Mouse (Mus musculus): Measurements from ENCODE around the gene Wbp1. TPM values are rescaled to one million over a fixed set of nuclear protein-coding genes. Genes with fewer than 3 reads are reported as not detected.

Wbp1 gene
- polyA plus RNA-seq, 1 experiment: 70.3 TPM

DNA sequence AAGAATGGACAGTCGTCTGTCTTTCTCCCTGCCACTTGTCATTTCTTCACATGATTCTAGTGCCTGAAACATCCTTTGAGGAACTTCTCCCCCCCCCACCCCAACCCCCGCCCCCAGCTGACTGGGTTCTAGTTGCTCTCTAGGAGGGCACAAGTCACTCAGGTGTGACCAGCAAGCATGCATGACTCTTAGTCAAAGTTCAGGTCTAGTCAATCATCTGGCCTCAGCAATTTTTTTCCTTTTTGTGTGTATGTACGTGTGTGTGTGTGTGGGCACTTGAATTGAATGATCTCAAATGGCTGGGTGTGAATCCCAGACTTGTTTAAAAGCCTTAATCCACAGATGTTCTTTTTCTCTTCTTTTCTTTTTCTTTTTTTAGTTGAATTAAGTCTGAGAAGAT is 12.9 kb upstream of the Wbp1 start:
- no peak overlapping the region for H3K4me3 ChIP-seq (ENCODE audit: insufficient read depth, low read depth, low read length)
- no peak overlapping the region for H3K27ac ChIP-seq (replicated peaks; ENCODE audit: low read depth, low read length)
- peaks cover 8% of the 10 kb centered on the region; the same call in 1 of the 2 replicates for H3K4me1 ChIP-seq (ENCODE audit: control insufficient read depth, insufficient read depth, insufficient read length, low read length)

DNA sequence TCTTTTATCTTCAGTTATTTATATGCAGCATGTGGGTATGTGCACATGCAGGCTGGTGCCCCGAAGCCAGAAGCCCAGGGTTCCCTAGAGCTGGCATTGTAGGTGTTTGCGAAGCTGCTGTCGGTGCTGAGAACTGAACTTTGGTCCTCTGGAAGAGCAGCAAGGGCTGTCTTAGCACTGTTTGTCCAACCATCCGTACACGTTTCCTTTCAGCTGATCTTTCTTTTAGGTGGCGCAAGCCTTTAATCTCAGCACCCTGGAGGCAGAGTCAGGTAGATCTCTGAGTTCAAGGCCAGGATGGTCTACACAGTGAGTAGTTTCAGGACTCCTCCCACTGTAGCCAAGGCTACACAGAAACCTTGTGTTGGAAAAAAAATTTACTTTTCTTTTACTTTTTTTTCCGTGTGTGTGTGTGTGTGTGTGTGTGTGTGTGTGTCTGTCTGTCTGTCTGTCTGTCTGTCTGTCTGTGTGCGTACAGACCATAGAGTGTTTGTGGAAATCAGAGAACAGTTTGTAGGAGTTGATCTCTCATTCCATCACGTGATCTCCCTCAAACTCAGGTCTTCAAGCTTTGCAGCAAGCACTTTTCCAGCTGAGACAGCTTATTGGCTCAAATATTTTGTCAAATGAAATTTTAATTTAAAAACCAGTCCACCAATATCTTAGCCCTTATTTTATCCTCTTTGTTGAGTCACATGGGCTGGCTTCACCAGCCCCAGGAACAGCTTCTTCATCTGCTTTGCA is 11.0 kb upstream of the Wbp1 start:
- no peak overlapping the region for H3K4me3 ChIP-seq (ENCODE audit: insufficient read depth, low read depth, low read length)
- peaks cover 5% of the 10 kb centered on the region; the same call in 1 of the 2 replicates for H3K4me1 ChIP-seq (ENCODE audit: control insufficient read depth, insufficient read depth, insufficient read length, low read length)
- no peak overlapping the region for H3K27ac ChIP-seq (replicated peaks; ENCODE audit: low read depth, low read length)

DNA sequence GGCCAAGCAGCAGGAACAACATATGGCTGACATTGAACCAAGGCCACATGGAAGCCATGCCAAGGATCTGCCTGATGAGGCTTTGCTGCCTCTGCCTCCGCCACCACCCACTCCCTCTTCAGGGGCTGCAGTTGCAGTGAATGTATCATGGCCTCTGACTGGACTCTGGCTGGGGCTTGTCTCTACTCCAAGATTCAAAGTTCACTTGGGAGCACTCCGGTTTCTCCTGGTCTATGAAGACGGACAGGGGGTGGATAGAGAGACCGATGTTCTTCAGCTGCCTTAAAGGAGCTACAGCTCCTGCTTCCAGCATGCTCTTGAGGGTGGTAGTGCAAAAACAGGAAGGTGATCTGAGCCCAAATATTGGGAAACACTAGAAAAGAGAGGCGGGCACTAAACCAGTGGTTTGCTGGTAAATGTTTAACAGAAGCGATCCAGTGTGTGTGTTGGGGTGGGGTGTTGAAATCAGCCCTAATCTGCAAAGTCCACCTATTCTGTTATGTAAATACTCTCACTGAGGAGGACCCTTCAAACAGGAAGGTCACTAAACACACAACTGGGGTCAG is 10.2 kb upstream of the Wbp1 start:
- no peak overlapping the region for H3K4me3 ChIP-seq (ENCODE audit: insufficient read depth, low read depth, low read length)
- peaks cover 5% of the 10 kb centered on the region; the same call in 1 of the 2 replicates for H3K4me1 ChIP-seq (ENCODE audit: control insufficient read depth, insufficient read depth, insufficient read length, low read length)
- H3K27ac ChIP-seq (replicated peaks; ENCODE audit: low read depth, low read length): no peak overlapping the region

DNA sequence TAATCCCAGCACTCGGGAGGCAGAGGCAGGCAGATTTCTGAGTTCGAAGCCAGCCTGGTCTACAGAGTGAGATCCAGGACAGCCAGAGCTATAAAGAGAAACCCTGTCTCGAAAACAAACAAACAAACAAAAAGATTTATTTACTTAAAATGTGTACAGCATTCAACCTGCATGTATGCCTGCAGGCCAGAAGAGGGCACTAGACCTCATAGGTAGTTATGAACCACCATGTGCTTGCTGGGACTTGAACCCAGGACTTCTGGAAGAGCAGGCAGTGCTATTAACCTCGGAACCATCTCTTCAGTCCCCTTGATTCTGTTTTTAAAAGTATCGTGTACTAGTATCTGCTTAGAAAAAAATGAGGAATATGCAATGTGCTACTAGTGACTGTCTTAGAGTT is 6.1 kb upstream of the Wbp1 start:
- H3K4me3 ChIP-seq (ENCODE audit: insufficient read depth, low read depth, low read length): no peak overlapping the region
- H3K4me1 ChIP-seq (ENCODE audit: control insufficient read depth, insufficient read depth, insufficient read length, low read length): 0 out of 2 replicates have a peak, but pooled peaks cover 4% of the 10 kb centered on the region
- H3K27ac ChIP-seq (replicated peaks; ENCODE audit: low read depth, low read length): no peak overlapping the region

DNA sequence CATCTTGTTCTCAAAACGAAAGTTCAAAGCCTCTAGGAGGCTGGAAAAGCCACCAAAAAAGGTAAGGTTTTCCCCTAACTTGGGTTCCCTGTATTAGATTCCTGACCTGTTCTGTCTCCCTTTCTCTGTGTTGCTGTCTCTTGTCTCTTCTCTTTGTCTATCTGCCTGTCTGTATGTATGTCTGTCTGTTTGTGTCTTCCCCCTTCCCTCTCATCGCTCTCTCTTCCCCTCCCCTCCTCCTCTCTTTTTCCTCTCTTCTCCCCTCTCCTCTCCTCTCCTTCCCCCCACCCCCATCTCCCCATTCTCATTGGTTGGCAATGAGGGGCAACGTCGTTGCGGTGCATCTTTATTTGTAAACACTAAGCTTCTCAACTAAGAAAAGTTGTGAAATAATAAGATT is 4.0 kb upstream of the Wbp1 start, which contains the start of gene Ino80b:
Gene Ino80b (minus strand): TSS at position 101 of the 400 bp plus-strand sequence.
- peaks cover 4% of the 10 kb centered on the region; the same call in 1 of the 2 replicates for H3K4me1 ChIP-seq (ENCODE audit: control insufficient read depth, insufficient read depth, insufficient read length, low read length)
- H3K4me3 ChIP-seq (ENCODE audit: insufficient read depth, low read depth, low read length): peak within 1 kb of the TSS; percentile 84
- H3K27ac ChIP-seq (replicated peaks; ENCODE audit: low read depth, low read length): peak within 1 kb of the TSS; percentile 51; the same call in 1 of the 2 replicates

DNA sequence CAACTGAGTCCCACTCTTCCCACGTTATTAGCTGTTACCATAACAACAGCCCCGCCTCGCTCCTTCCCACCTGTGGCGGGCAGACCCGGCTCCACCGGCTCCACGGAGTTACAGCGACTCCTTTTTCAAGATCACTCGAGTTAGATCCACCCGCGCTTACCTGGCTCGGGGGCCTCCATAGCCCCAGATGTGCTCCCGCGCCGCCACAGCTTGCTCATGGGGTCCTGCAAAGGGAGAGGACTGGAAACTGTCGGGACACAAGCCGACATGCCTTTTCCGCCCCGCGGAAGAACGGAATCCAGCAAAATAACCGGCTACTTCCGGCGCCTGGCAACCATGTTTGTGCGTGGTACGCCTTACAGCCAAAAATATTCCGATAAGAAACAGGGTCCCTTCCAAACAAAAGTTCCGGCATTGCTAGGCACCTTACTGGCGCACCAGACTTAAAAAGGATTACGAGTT is 3.5 kb upstream of the Wbp1 start:
- H3K4me1 ChIP-seq (ENCODE audit: control insufficient read depth, insufficient read depth, insufficient read length, low read length): peaks cover 4% of the 10 kb centered on the region; the same call in 1 of the 2 replicates
- H3K4me3 ChIP-seq (ENCODE audit: insufficient read depth, low read depth, low read length): peak overlapping the region; percentile 84
- peak overlapping the region; percentile 51; the same call in 1 of the 2 replicates for H3K27ac ChIP-seq (replicated peaks; ENCODE audit: low read depth, low read length)

DNA sequence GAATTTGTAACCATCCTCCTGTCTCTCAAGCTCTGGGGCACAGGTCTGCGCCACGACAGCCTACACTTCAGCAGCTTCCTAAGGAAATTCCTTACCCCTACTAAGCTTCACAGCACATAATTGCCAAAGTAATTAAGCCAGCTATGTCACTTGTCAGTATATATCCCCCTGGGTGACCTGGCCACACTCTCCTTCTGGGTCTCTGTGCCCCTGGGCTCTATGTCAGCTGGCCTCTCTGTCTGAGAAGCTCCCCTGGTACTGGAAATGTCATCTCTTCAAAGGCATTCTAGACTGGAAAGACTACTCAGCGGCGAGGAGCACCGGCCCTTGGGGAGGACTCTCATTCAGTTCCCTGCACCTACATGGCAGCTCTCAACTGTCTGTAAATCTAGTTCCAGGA is 1.6 kb upstream of the Wbp1 start:
- H3K27ac ChIP-seq (replicated peaks; ENCODE audit: low read depth, low read length): no peak overlapping the region
- H3K4me3 ChIP-seq (ENCODE audit: insufficient read depth, low read depth, low read length): no peak overlapping the region
- peaks cover 8% of the 10 kb centered on the region; the same call in 1 of the 2 replicates for H3K4me1 ChIP-seq (ENCODE audit: control insufficient read depth, insufficient read depth, insufficient read length, low read length)

DNA sequence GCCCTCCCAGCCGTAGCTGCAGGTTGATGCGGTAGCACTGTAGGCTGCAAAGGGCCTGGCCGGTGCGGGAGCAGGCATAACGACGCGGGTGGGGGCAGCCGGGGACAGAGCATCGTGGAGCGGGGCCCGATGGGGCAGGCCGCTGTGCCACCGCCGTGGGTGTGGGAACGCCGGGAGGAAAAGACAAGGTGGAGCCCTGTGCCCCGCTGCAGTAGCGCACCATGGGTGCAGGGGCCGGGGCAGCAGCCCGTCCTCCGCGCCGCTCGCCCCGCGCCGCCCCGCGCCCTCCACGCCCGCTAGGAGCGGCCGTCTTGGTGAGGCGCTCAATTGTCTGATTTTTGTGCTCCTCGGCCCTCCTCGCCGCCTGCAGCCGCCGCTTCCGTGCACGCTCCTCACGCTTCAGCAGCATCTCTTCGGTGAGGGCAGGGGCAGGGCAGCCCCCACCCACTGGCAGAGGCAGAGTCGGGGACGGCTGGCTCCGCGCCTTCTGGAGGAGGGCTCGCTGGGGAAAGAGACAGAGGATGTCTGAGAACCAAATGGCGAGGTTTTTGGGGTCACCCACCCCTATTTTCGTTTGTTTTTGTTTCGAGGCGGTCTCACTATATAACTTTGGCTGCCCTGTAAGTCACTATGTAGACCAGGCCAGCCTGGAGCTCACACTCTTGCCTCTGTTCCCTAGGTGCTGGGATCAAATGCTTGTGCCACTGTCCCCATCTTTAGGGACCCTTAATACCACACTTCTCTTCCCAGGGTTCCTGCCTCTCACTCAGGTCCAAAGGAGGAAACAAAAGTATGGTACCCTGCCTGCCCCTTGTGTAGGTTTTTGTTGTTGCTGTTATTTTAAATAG is 728 bp upstream of the Wbp1 start:
- Histone ChIP-seq H3K4me3 (ENCODE audit: insufficient read depth, low read depth, low read length) (peak overlapping the region; percentile 66), H3K27ac (replicated peaks; ENCODE audit: low read depth, low read length) (no peak overlapping the region), H3K4me1 (ENCODE audit: control insufficient read depth, insufficient read depth, insufficient read length, low read length) (peaks cover 8% of the 10 kb centered on the region; the same call in 1 of the 2 replicates)

DNA sequence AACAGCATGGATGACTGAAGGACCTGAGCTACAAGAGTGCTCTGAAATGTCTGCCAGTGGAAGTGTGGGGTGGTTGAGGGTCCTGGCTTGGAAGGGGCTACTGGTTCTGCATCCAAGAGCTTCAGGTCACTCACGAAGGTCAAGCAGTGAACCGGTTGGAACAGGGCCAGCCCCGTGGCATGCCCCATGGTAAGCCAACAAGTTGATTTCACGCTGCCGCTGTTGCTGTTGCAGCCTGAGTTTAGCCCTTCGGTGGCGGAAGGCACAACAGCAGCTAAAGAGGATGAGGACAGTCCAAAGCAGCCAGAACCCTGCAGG is 1.7 kb downstream of the Wbp1 start:
- H3K4me3 ChIP-seq (ENCODE audit: insufficient read depth, low read depth, low read length): no peak overlapping the region; the same call in 1 of the 2 replicates
- no peak overlapping the region for H3K27ac ChIP-seq (replicated peaks; ENCODE audit: low read depth, low read length)
- H3K4me1 ChIP-seq (ENCODE audit: control insufficient read depth, insufficient read depth, insufficient read length, low read length): peaks cover 12% of the 10 kb centered on the region; the same call in 1 of the 2 replicates

DNA sequence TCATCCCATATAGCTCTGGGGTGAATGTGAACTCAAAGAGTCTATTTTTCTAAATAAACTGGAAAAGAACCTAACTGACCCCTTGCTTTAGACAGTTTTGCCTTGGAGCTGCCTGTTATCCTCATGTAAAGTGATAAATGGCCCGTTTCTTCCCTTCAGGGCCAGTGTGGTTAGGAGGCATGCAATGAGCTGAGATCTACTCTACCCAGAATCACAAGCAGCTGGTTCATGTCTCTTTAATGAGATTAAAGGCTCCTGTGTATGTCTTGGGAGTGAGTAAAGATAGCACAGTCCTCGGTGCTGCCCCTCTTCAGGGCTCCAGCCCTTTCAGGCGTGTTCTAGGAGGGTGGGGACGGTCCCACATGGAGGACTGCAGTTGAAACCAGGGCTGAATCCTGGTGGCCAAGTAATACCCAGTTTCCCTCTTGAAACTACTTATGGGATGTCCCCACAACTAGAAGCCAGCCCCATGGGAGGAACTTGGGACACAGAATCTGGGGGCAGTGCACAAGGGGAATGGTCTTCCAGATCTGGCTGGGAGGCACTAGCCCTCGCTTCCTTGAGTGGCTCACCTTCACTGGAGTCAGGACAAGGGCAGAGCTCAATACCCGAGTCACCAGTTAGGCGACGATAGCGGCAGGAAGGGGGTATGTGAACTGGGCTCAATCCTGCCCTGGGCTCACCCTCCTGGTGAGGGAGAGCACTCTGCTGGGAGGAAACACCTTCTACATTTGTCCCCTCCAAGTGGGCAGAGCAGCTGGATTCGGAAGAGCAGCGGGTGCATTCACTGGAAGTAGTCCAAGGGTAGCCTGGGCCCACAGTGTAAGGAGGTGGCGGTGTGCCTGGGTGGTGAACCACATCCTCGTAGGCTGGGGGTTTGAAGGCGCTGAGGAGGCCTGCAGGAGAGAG is 2.3 kb downstream of the Wbp1 start:
- Histone ChIP-seq H3K4me3 (ENCODE audit: insufficient read depth, low read depth, low read length) (no peak overlapping the region), H3K27ac (replicated peaks; ENCODE audit: low read depth, low read length) (no peak overlapping the region), H3K4me1 (ENCODE audit: control insufficient read depth, insufficient read depth, insufficient read length, low read length) (peaks cover 8% of the 10 kb centered on the region; the same call in 1 of the 2 replicates)

DNA sequence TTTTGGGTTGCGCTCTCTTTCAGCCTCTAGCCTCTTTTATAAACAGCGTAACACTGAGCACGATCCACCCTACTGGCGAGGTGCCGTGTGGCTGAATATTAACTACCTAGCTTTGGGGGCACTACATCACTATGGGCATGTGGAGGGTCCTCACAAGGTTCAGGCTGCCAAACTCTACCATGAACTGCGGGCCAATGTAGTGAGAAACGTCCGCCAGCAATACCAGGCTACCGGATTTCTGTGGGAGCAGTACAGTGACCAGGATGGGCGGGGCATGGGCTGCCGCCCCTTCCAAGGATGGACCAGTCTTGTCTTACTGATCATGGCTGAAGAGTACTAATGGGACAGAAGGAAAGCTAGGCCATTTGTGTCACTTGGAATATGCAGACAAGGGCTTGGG is 3.0 kb downstream of the Wbp1 start:
- no peak overlapping the region for H3K27ac ChIP-seq (replicated peaks; ENCODE audit: low read depth, low read length)
- H3K4me1 ChIP-seq (ENCODE audit: control insufficient read depth, insufficient read depth, insufficient read length, low read length): peaks cover 8% of the 10 kb centered on the region; the same call in 1 of the 2 replicates
- no peak overlapping the region for H3K4me3 ChIP-seq (ENCODE audit: insufficient read depth, low read depth, low read length)

DNA sequence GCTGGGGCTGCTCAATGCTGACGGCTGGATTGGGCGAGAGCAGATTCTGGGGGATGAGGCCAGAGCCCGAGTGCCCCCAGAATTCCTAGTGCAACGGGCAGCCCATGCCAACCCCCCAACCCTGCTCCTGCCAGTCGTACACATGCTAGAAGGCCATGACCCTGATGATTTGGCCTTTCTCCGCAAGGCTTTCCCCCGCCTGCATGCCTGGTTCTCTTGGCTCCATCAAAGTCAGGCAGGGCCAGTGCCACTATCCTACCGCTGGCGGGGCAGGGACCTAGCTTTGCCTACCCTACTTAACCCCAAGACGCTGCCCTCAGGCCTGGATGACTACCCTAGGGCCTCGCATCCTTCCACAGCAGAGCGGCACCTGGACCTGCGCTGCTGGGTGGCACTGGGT is 3.7 kb downstream of the Wbp1 start:
- Histone ChIP-seq H3K4me1 (ENCODE audit: control insufficient read depth, insufficient read depth, insufficient read length, low read length) (peaks cover 8% of the 10 kb centered on the region; the same call in 1 of the 2 replicates), H3K27ac (replicated peaks; ENCODE audit: low read depth, low read length) (no peak overlapping the region), H3K4me3 (ENCODE audit: insufficient read depth, low read depth, low read length) (no peak overlapping the region; the same call in 1 of the 2 replicates)

DNA sequence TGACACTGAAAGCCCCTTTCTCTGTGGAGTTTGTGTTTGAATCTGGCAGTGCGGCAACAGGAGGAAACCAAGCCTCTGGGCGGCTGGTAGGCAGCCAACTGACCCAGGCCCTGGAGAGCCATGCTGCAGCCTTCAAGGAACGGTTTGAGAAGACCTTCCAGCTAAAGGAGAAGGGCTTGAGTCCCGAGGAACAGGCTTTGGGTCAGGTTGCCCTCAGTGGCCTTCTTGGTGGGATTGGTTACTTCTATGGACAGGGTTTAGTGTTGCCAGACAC is 4.3 kb downstream of the Wbp1 start:
- Histone ChIP-seq H3K4me3 (ENCODE audit: insufficient read depth, low read depth, low read length) (no peak overlapping the region), H3K4me1 (ENCODE audit: control insufficient read depth, insufficient read depth, insufficient read length, low read length) (peaks cover 8% of the 10 kb centered on the region; the same call in 1 of the 2 replicates), H3K27ac (replicated peaks; ENCODE audit: low read depth, low read length) (no peak overlapping the region)

DNA sequence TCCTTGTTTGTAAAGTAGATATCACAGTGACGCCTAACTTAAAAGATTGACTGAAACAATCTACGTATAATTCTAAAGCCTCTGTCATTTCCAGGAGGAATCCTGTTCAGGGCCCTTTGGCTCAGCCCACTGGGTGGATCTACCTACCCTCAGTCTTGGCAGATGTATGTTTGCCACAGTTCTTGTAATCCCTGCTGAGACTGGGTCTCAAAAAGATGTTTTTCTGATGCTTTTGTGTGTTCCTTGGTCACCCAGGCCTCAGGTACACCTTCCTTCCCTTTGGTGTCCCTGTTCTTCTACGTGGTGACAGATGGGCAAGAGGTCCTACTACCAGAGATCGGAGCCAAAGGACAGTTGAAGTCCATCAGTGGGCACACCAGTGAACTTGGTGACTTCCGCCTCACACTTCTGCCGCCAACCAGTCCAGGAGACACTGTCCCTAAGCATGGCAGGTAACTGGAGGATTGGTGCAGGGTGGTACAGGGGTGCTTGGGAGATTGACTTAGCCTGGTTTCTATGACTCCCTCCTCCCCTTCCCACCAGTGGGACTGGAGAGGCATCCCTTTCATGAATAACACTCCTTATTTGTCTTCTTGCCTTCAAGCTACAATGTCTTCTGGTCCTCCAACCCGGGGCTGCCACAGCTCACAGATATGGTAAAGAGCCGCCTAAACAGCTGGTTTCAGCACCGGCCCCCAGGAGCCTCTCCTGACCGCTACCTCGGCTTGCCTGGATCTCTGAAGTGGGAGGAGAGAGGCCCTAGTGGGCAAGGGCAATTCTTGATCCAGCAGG is 4.8 kb downstream of the Wbp1 start:
- peak overlapping the region; percentile 89 for H3K4me3 ChIP-seq (ENCODE audit: insufficient read depth, low read depth, low read length)
- no peak overlapping the region for H3K27ac ChIP-seq (replicated peaks; ENCODE audit: low read depth, low read length)
- H3K4me1 ChIP-seq (ENCODE audit: control insufficient read depth, insufficient read depth, insufficient read length, low read length): peaks cover 8% of the 10 kb centered on the region; the same call in 1 of the 2 replicates

All from brown adipose tissue, adult 24 weeks (tissue).